Mouse (Mus musculus) left cerebral cortex, postnatal 14 days (tissue): ENCODE results near the gene Gm20809. TPM values are rescaled to one million over a fixed set of nuclear protein-coding genes. Genes with fewer than 3 reads are reported as not detected.
"Not testable (repeated sequence)": the region's sequence is repeated elsewhere in the genome, so short reads cannot be mapped to it uniquely, and the experiment has no call there.

Source experiments
- DNase-seq, 2 experiments: peaks; one replicate each; pipeline ENCODE4 v3.0.0; 2021 to 2022; ENCODE audit warnings: low spot score in 2 of 2, mixed read lengths in 1 of 2
- intact Hi-C: fragments of 180-260 bp; cut with DNase I; formaldehyde crosslinking; loops from one replicate; pipeline ENCODE4 v1.15.1; 2025
- long read RNA-seq, 2 experiments: library from polyadenylated mRNA; stranded (forward); transcript quantifications; one replicate each; pipeline ENCODE4 v2.0.0; 2021
- total RNA-seq, 2 experiments: library from RNA; stranded (reverse); gene quantifications; 2 replicates each; pipeline ENCODE4 v1.2.3; 2021

Gm20809 gene
- not detected for total RNA-seq
- long read RNA-seq, experiment 1: 0 reads
- long read RNA-seq, experiment 2: 0 reads

DNA sequence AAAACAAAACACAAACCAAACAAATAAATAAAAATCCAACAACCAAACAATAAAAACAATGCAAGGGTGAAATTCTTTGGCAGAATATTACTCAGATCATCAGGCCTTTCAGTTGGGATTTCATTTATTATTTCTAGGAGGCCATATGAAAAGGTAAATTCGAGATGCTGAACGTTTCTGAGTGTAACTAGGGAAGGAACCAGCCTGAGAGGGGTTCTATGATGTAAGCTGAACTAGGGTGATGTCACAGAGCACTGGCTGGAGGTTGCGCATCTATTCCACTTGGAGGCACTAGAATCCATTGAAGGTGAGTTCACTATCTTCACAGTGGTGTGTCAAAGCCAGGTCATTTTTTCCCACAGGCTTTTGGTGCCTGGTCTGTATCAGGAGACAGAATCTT, at the start of gene Gm20809:
Gene Gm20809, plus strand, starts transcription at position 301 of the 400 bp plus-strand sequence.
- DNase-seq, intact Hi-C loops: not testable (repeated sequence)
